Mouse (Mus musculus) kidney, adult 11 months (tissue): ENCODE measurements at regions not wholly inside any gene's neighbourhood (a gene's known extent, or its start where the extent isn't known, plus 50 kb on each side); places are given as distances from the start of the nearest gene placed in this dataset.

Source experiments
- DNase-seq: peaks from one replicate; pipeline ENCODE4 v3.0.0; 2022

- DNase-seq: peak; percentile 12
Measured at GRCm38 (mm10) chr5:101112151-101112769, 266.7 kb downstream of the Gpat3 start.

DNA sequence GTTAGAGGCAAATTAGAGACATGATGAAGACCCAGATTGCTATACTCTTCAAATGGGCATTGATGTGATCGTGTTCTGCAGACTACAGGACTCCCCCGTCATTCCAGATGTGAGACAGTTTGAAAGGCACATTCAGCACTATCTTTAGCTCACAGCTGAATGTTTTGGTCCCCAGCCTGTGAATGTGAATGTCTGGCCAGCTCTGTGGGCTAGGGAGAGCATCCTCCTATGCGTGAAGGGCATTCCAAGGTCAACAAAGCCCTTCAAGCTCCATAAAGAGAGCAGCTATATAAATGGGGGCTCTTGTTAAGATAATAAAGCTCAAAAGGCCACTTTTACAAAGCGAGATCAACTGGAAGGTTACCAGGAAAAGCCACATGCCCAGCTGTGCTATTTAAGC is 266.1 kb downstream of the Gpat3 start:
- no peak for DNase-seq

DNA sequence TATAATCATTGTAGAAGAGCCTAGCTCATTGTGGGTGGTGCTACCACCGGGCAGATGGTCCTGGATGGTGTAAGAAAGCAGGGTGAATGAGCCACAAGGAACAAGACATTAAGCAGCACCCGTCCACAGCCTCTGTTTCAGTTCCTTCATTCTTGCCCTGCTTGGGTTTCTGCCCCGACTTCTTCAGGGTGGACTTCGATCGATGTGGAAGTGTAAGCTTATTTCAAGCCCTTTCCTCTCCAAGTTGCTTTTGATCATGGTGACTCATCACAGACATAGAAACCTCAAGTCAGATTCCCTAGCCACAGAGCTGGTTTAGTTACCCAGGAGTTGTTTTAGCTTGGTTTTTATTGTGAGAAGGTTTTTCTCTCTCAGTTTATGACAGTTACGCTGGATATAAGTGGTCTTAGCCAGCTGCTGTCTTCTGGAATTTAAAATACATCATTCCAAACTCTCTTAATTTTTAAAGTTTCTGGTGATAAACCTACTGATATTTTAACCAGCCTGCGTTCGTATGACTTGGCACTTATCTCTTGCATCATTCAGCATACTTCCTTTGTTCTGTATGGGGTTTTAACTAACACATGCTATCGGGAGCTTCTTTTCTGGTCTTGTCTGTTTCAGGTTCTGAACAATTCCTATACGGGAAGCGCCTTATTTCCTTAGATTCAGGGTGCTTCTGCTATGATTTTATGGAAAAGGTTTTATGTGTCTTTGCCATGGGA is 255.6 kb downstream of the Gpat3 start:
- DNase-seq: no peak

GRCm38 (mm10) chr5:101091027-101091598 is 245.6 kb downstream of the Gpat3 start:
- no peak for DNase-seq

- no peak for DNase-seq
Measured at GRCm38 (mm10) chr5:101090415-101091026, 245.0 kb downstream of the Gpat3 start.

DNA sequence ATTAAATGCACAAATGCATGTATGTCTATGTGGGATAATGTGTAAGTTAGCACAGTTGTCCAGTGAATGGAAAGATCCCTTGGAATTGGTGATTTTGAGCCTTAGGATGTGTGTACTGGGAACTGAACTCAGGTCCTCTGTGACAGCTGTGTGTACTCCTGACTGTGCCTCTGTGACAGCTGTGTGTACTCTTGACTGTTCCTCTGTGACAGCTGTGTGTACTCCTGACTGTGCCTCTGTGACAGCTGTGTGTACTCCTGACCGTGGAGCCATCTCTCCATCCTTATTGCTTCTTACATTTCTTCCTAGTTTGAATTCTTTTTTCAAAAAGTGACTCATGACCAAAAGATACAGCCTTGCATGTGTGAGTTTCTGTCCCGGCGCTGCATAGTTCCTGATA is 239.7 kb downstream of the Gpat3 start:
- no peak for DNase-seq

DNA sequence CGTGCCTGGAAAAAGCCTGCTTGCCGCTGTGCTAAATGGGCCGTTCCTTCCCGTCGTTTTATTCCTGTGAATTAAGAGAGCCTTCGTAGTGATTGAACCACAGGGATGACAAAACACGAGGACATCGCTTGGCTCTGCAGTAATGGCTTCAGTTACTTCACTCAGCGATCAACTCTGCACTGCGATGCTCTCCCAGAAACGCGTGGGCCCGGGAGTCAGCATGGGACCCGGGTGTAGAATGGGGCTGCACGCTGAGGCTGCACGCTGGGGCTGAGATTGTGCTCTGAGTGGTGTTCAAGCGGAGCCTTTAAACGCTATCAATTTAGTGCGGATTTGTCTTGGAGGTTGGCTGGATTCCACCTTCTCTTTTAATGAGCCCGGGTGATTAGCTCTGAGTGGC is 237.1 kb downstream of the Gpat3 start:
- no peak for DNase-seq

DNA sequence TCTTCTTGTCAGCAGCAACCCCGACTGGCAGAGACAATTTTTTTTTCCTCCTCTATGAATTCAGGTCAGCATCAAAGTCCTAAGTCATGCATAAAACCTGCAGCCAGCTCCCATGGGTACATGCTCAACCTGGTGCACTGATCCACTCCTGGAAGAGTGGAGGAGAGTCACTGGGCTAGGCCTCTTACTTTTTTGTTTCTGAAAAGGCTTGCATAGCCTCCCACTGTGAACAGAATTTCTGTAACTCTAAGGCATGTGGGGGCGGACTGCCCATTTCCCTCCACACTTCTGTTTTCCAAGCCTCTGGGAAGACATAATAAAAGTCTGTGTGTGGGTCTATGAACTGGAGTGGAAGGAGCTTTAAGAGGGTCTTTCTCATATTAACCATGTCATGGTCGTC is 218.8 kb downstream of the Gpat3 start:
- no peak for DNase-seq

DNA sequence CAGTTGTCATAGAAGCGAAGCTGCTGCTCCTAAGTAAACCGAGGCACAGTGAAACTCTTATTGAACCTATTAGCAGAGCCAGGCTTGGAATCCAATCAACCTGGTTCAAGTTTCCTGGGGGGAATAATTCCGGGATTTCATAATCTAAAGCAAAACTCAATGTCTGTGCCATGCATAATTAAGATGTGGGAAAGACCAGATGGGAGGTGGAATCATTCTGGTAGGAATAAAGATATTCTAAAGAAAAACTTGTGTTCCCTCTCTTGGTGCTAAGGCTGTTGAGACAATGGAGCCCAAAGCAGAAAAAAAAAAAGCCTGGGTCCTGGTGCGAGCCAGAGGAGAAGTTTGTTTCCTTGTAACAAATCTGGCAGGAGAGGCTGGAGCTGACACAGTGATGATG is 217.7 kb downstream of the Gpat3 start:
- DNase-seq: no peak

DNA sequence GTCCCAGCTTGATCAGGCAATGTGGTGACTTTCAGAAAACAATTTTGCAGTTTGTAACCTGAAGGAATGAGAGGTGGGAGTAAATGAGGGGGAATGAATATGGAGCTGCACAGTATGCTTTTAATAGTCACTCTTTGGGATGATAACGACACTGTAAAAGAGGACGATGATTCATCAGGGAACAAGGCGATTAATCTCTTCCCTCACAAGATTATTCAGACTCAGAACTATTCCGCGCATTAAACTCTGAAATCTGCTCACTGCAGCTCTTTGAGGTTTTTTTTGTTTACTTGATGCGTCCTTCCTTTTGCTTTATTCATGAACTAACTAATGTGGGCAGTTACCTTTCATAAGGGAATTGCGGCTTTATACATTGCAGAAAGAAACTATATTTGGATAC is 206.1 kb downstream of the Gpat3 start:
- DNase-seq: no peak

DNA sequence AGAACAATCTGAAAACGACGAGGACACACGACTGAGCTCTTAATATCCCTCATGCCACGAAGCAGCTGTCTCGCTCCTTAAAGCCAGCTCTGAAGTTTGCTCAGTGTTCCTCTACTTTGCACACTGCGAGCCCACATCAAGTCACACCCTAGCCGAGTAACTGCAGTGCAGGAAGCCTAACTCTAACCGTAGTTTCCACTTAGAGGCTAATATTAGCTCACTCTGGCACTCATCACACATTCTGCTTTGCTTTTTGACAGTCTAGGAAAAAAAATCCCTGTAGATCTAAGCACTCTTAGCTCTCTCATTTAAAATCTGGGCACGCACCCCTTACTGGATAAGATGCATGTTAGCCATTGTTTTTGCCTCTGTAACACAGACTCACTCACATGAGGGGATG is 195.0 kb downstream of the Gpat3 start:
- DNase-seq: no peak

- DNase-seq: no peak
Measured at GRCm38 (mm10) chr5:101032968-101033367, 187.5 kb downstream of the Gpat3 start.

DNA sequence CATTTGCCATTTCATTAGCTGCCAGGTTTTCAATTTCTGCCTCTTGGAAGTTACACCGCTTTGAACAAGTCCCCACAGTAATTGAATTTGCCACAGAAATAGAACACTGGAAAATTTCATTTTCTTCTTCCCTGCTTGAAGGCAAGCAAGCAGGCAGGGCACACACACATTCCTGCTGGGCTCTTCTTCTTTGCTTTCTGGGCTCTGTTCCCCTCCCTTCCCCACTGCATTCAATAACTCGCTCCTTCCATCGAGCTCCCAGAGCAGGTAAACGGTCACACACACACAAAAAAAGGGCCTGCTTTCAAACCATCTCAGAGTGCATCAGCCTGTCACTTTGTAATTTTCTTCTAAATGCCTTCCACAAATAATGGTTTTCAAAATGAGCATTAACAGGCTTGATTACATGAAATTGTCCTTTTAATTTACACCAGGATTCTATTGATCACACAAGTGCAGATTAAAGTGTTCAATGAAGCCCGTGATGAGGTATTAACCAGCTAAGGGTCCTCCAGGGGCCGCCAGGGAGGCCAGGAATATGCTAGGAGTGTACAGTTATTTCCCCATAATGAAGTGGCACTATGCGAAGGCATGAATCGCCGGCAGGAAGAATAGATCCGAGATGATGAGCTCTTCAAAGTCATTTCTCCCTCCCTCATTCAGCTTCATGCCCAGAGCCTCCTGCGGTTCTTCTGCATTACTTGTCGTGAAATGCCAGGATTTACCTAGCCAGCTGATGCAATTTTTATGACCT is 186.8 kb downstream of the Gpat3 start:
- no peak for DNase-seq

GRCm38 (mm10) chr5:101024796-101025195 is 179.3 kb downstream of the Gpat3 start:
- DNase-seq: no peak

GRCm38 (mm10) chr5:101023784-101024183 is 178.3 kb downstream of the Gpat3 start:
- no peak for DNase-seq

DNA sequence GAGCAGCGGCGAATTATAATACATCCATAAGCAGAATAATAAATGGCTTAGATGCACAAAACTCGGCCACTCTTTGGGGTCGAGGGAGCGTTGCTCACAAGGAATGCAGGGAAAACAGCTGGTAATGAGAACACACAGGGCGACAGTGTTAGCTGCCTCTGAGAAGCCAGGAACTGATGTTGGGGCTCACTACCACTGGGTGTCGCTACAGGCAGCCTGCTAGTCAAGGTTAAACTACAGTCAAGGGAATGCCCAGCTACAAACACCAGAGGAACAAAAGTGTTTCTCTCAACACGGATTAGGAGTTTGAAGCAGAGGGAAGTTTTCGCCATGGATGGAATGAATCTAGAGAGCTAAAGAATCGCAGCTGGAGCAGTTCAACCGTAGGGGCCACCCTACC is 175.3 kb downstream of the Gpat3 start:
- DNase-seq: peak; percentile 54

DNA sequence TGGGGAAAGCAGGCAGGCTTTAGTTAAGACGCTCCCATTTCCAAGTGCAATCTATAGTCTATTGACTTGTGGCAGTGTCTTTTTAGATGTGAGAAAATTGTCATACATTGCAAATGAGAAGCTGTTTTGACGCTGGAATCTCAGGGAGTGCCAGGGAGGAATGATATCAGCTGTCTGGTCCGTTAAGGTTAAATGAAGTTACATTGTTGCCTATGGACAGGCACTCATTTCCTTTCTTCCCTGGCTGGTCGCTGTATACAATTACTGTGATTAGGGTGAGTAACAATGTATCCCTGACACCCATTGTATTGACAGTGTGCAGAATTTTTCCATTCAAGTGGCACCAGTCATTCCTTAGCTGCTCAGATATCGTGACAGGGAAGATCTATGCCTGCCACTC is 168.3 kb downstream of the Gpat3 start:
- DNase-seq: no peak

GRCm38 (mm10) chr5:101005216-101005615 is 159.7 kb downstream of the Gpat3 start:
- DNase-seq: no peak

GRCm38 (mm10) chr5:101000436-101000835 is 154.9 kb downstream of the Gpat3 start:
- DNase-seq: no peak

DNA sequence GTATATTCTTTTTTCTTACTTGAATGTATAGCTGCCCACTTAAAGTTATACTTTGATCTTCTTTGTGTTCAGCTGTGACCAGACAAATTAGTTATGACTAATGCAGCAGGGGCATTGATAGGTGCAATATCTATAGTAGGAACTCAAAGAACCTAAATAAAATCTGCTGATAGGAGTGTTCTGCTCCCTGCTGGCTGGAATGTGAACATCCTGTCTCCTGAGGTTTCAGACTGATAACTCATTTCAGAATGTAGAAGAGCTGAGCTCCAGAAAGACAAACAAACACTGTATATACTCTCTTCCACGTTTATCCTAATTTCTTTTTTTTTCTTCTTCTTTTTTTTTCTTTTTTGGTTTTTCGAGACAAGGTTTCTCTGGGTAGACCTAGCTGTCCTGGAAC is 146.9 kb downstream of the Gpat3 start:
- no peak for DNase-seq

DNA sequence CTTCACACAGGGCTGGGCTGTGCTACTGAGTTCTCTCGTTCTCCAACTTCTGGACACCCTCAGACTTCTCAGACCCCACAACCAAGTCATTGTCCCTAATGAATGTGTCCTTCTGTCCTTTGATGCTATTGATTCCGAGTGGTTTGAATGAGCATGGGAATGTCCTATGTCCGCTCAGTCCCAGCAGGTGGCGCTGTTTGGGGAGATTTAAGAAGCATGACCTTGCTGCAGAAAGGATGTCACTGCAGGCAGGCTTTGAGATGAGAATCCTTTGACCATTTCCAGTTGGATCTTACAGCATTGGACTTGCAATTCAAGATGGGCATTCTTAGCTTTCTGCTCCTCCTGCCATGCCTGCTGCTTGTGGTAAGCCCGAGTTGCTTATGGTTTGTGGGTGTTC is 146.1 kb downstream of the Gpat3 start:
- no peak for DNase-seq

- no peak for DNase-seq
Measured at GRCm38 (mm10) chr5:100982573-100982936, 137.0 kb downstream of the Gpat3 start.

DNA sequence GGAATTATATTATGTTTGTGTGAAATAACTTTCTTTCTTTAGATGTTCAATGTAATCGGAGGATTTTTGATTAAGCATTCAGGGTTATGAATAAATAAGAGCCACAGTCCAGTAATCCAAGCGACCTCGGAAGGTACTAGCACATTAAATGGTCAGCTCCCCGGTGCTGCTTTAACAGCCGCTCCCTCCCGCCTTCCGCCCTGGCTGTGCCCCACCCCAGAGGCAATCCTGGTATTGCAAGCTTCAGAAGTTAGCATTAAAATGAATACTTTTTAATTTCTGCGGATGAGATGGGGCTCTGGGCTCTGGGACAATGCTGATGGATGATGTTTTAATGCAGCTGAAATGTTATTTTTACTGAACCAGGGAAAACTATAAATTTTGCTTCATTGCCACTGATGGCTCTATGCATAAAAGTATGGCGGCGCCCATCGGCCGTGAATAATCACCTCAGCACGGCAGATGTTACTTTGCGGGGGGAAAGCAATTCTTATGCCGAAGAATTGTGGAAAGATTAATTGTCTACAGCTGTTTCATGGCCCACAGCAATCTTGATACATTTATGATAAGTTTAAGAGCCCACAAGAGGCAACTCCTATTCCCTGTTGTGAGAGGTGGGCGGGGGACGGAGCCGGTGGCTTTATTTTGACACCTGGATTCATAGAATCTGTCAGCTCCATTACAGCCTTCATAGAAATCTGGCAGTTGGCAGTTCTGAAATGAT is 136.5 kb downstream of the Gpat3 start:
- DNase-seq: no peak
